Mouse (Mus musculus): Measurements from ENCODE around the gene Lpcat2. TPM values are rescaled to one million over a fixed set of nuclear protein-coding genes. Genes with fewer than 3 reads are reported as not detected.

Gene Lpcat2
- polyA plus RNA-seq, 1 experiment from 2014 or later, result 7.3 TPM

DNA sequence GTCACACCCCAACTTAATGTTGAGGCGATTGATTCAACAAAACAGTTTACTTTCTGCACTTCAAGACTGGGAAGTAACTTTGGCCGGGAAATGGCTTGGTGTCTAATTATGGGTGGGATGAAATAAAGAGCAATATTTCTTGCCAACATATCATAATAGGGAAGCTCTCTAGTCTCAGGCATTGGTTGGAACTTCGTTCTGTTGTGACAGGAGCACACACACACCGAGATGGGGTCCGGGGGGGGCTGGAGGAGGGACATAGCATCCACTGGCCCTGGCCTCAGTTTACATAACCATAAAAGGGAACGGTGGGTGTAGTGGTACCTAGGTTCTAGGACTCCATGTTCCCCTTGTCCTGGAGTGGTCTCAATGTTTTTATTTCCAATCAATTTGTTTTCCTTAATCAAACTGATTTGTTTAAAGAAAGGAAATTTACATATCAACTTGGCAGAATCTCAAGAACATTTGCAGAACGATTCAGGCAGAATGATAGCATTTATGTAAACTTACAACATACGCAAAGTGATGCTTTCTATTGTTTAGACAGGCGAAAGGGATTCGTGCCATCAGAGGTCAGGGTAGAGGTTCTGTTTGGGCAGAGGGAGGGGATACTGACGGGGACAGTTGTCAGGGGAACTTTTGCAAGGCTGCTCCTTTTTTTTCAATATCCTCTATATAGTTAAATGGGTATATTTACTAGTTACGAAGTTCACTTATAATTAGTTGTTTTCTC is 95.7 kb downstream of the Lpcat2 start:
- H3K27me3 ChIP-seq (replicated peaks; ENCODE audit: control insufficient read depth, insufficient read depth, low read length), result no peaks in the 10 kb centered on the region
- H3K4me2 ChIP-seq (replicated peaks; ENCODE audit: low read depth), result no peak overlapping the region
- TF ChIP-seq CTCF (IDR thresholded peaks at IDR 0.05; ENCODE audit: low read depth), result no peak
- H3K36me3 ChIP-seq (ENCODE audit: control insufficient read depth, insufficient read depth), result no peaks in the 10 kb centered on the region
- no peaks in the 10 kb centered on the region for H3K9me3 ChIP-seq (ENCODE audit: control insufficient read depth)
- H3K27ac ChIP-seq (ENCODE audit: low read depth, low read length), result no peak overlapping the region
- H3K4me1 ChIP-seq (replicated peaks; ENCODE audit: control insufficient read depth, insufficient read depth, low read length), result no peaks in the 10 kb centered on the region
- no peak overlapping the region for H3K4me3 ChIP-seq (ENCODE audit: low read depth, low read length)
- 47% methylated on average over 12 of the region's 12 CpGs for WGBS
- no peak overlapping the region for H3K9ac ChIP-seq (ENCODE audit: low read depth, low read length)
- ATAC-seq, result no peak

DNA sequence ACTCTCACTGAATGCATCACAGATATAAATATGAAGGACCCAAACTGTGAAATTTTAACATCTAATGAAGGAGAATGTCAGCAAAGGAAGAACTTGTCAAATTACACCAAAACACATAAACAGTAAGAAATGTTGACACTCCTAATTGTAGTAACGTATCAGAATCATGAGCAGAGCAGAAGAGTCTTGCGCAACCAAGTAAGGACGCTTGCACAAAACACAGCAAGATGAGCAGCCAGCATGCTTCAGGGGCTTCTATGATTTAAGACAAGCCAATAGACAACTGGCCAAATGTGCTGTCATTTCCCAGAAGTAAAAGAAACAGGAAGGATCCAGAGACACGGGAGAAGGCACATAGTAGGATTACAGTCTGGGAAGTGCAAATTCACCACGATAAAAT is 98.9 kb downstream of the Lpcat2 start:
- H3K27ac ChIP-seq (ENCODE audit: low read depth, low read length), result no peak overlapping the region
- no peak overlapping the region for H3K4me2 ChIP-seq (replicated peaks; ENCODE audit: low read depth)
- H3K9ac ChIP-seq (ENCODE audit: low read depth, low read length), result no peak overlapping the region
- 78% methylated on average over 5 of the region's 5 CpGs for WGBS
- no peaks in the 10 kb centered on the region for H3K9me3 ChIP-seq (ENCODE audit: control insufficient read depth)
- no peak for TF ChIP-seq CTCF (IDR thresholded peaks at IDR 0.05; ENCODE audit: low read depth)
- H3K4me1 ChIP-seq (replicated peaks; ENCODE audit: control insufficient read depth, insufficient read depth, low read length), result no peaks in the 10 kb centered on the region
- ATAC-seq, result no peak
- no peaks in the 10 kb centered on the region; the same call in 1 of the 2 replicates for H3K27me3 ChIP-seq (replicated peaks; ENCODE audit: control insufficient read depth, insufficient read depth, low read length)
- H3K4me3 ChIP-seq (ENCODE audit: low read depth, low read length), result no peak overlapping the region
- no peaks in the 10 kb centered on the region for H3K36me3 ChIP-seq (ENCODE audit: control insufficient read depth, insufficient read depth)

DNA sequence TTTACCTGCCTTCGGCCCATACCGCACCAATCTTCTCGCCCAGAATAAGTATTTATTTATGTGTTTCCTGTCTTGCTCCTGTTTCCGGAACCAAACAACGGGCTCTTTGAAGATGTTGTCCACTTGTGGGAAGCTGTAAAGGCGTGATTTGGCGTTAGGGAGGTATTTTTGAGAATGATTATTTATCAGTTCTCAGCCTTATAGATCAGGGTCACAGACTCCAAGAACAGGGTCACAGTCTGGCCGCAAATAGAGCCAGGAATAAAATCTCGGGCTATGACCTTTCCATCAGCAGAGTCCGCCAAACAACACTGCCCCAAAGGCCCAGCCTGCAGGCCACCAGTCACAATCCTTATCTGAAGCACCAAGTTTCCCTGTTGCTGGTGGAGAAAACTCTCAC is 104.6 kb downstream of the Lpcat2 start, which contains the start of gene Slc6a2:
Gene Slc6a2 (plus strand): TSS at position 301 of the 400 bp plus-strand sequence.
- WGBS, result 68% methylated on average over 10 of the region's 10 CpGs
- no peak within 1 kb of the TSS for H3K9ac ChIP-seq (ENCODE audit: low read depth, low read length)
- no peak for ATAC-seq
- H3K4me1 ChIP-seq (replicated peaks; ENCODE audit: control insufficient read depth, insufficient read depth, low read length), result no peaks in the 10 kb centered on the region
- H3K9me3 ChIP-seq (ENCODE audit: control insufficient read depth), result no peaks in the 10 kb centered on the region
- H3K4me2 ChIP-seq (replicated peaks; ENCODE audit: low read depth), result peak within 1 kb of the TSS; percentile 50
- H3K4me3 ChIP-seq (ENCODE audit: low read depth, low read length), result peak within 1 kb of the TSS; percentile 22
- H3K27me3 ChIP-seq (replicated peaks; ENCODE audit: control insufficient read depth, insufficient read depth, low read length), result peaks cover 37% of the 10 kb centered on the region
- no peaks in the 10 kb centered on the region for H3K36me3 ChIP-seq (ENCODE audit: control insufficient read depth, insufficient read depth)
- H3K27ac ChIP-seq (ENCODE audit: low read depth, low read length), result no peak within 1 kb of the TSS
- TF ChIP-seq CTCF (IDR thresholded peaks at IDR 0.05; ENCODE audit: low read depth), result no peak

DNA sequence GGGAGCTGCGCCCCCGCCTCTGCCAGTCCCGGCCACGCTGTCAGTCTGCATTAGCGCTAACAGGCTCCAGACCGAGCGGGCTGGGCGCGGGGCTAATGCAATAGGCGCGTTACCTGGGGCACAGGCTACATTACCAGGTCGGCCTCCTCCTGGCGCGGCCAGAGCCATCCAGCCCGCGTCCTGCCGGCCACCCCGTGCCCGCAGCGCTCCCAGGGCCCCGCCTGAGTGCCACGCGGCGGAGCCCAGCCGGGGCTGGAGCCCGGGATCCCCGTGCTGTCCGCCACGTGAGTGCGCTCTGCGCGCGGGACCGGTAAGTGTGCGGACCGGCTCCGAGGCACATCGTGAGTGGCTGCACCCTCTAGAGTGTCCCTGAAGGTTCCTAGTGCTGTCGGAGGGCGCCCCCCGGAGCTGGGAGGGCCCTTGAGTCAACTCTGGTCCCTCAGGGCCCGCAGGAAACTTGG is 105.3 kb downstream of the Lpcat2 start:
- Histone ChIP-seq H3K36me3 (ENCODE audit: control insufficient read depth, insufficient read depth) (no peaks in the 10 kb centered on the region), H3K9me3 (ENCODE audit: control insufficient read depth) (no peaks in the 10 kb centered on the region), H3K4me1 (replicated peaks; ENCODE audit: control insufficient read depth, insufficient read depth, low read length) (no peaks in the 10 kb centered on the region), H3K4me3 (ENCODE audit: low read depth, low read length) (peak overlapping the region; percentile 22), H3K9ac (ENCODE audit: low read depth, low read length) (no peak overlapping the region), H3K27me3 (replicated peaks; ENCODE audit: control insufficient read depth, insufficient read depth, low read length) (peaks cover 37% of the 10 kb centered on the region), H3K4me2 (replicated peaks; ENCODE audit: low read depth) (peak overlapping the region; percentile 50), H3K27ac (ENCODE audit: low read depth, low read length) (no peak overlapping the region)
- 0 out of 2 replicates have a peak, but pooled peaks have one; percentile 2 for TF ChIP-seq CTCF (IDR thresholded peaks at IDR 0.05; ENCODE audit: low read depth)
- under 1% methylated on average over 42 of the region's 42 CpGs for WGBS
- ATAC-seq, result no peak

DNA sequence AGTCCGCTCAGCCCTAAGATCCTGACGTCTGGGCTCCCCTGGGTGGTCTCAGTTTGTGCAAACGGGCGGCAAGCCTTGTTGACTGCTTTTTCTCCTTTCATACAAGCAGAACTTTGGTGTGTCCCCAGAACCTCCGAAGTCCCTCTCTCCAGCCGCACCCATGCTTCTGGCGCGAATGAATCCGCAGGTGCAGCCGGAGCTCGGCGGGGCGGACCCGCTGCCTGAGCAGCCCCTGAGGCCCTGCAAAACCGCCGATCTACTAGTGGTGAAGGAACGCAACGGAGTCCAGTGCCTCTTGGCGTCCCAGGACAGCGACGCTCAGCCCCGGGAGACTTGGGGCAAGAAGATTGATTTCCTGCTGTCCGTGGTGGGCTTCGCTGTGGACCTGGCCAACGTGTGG is 105.9 kb downstream of the Lpcat2 start:
- no peak overlapping the region for H3K27ac ChIP-seq (ENCODE audit: low read depth, low read length)
- no peaks in the 10 kb centered on the region for H3K9me3 ChIP-seq (ENCODE audit: control insufficient read depth)
- ATAC-seq, result no peak
- H3K4me3 ChIP-seq (ENCODE audit: low read depth, low read length), result no peak overlapping the region
- H3K9ac ChIP-seq (ENCODE audit: low read depth, low read length), result no peak overlapping the region
- no peaks in the 10 kb centered on the region for H3K4me1 ChIP-seq (replicated peaks; ENCODE audit: control insufficient read depth, insufficient read depth, low read length)
- TF ChIP-seq CTCF (IDR thresholded peaks at IDR 0.05; ENCODE audit: low read depth), result no peak
- H3K4me2 ChIP-seq (replicated peaks; ENCODE audit: low read depth), result no peak overlapping the region
- peaks cover 37% of the 10 kb centered on the region for H3K27me3 ChIP-seq (replicated peaks; ENCODE audit: control insufficient read depth, insufficient read depth, low read length)
- WGBS, result 1% methylated on average over 25 of the region's 25 CpGs
- H3K36me3 ChIP-seq (ENCODE audit: control insufficient read depth, insufficient read depth), result no peaks in the 10 kb centered on the region

DNA sequence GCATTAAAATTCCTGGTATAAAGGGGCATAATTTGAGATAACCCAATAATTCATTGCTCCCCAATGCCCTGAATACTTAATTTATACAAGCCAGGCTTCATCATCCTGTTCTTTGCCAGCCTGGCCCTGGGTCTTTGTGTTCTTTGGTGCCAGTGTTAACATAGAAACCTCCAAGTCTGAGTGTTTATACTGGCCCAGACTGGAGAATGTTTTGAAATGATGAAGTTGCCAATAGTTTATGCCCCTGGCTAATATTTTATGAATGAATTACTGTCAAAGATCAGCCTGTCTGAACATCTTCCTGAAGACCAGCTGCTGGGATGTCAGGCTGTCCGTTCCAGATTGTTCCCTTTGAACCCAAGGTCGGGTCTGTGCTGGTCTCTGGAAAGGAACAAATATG is 109.4 kb downstream of the Lpcat2 start:
- Histone ChIP-seq H3K27ac (ENCODE audit: low read depth, low read length) (no peak overlapping the region), H3K4me1 (replicated peaks; ENCODE audit: control insufficient read depth, insufficient read depth, low read length) (no peaks in the 10 kb centered on the region), H3K9me3 (ENCODE audit: control insufficient read depth) (no peaks in the 10 kb centered on the region), H3K9ac (ENCODE audit: low read depth, low read length) (no peak overlapping the region), H3K27me3 (replicated peaks; ENCODE audit: control insufficient read depth, insufficient read depth, low read length) (peaks cover 32% of the 10 kb centered on the region), H3K36me3 (ENCODE audit: control insufficient read depth, insufficient read depth) (no peaks in the 10 kb centered on the region), H3K4me3 (ENCODE audit: low read depth, low read length) (no peak overlapping the region), H3K4me2 (replicated peaks; ENCODE audit: low read depth) (no peak overlapping the region)
- WGBS, result 55% methylated on average over 2 of the region's 2 CpGs
- no peak for ATAC-seq
- TF ChIP-seq CTCF (IDR thresholded peaks at IDR 0.05; ENCODE audit: low read depth), result no peak

Small RNA genes within 50 kb of the gene (microRNA-seq; reads per million reads assigned to microRNA genes)
- gene Gm22151, result not detected

Other genes starting within 250 kb of the Lpcat2 start
- 0.10 and 0.16 TPM in 2 replicates for gene Irx6, start 181.1 kb upstream of the Lpcat2 start, polyA plus RNA-seq (2015; fragmentation: Nextera tagmentation; extraction: Ambion mirVana)
- 59.0 and 60.0 TPM in 2 replicates for gene Mmp2, start 28.0 kb upstream of the Lpcat2 start, polyA plus RNA-seq (2015; fragmentation: Nextera tagmentation; extraction: Ambion mirVana)
- 0.16 TPM in 1 of 2 replicates, not detected in the other for gene Capns2, start 46.1 kb downstream of the Lpcat2 start, polyA plus RNA-seq (2015; fragmentation: Nextera tagmentation; extraction: Ambion mirVana)
- gene Slc6a2, start 104.7 kb downstream of the Lpcat2 start, polyA plus RNA-seq (2015; fragmentation: Nextera tagmentation; extraction: Ambion mirVana), result not detected in 2 replicates
- gene Ces1a, start 192.9 kb downstream of the Lpcat2 start, polyA plus RNA-seq (2015; fragmentation: Nextera tagmentation; extraction: Ambion mirVana), result not detected in 2 replicates
- 0.10 TPM in 1 of 2 replicates, not detected in the other for gene Ces1b, start 224.7 kb downstream of the Lpcat2 start, polyA plus RNA-seq (2015; fragmentation: Nextera tagmentation; extraction: Ambion mirVana)

Data from intestine, postnatal 0 days (tissue).